Mouse (Mus musculus): ENCODE measurements around the gene Fgg. TPM values are rescaled to one million over a fixed set of nuclear protein-coding genes. Genes with fewer than 3 reads are reported as not detected.

The Fgg gene
- polyA plus RNA-seq, 1 experiment from 2014 or later: not detected

GRCm38 (mm10) chr3:83013951-83014350, 6.4 kb downstream of the Fgg start:
- Histone ChIP-seq H3K36me3 (ENCODE audit: control insufficient read depth, insufficient read depth, low read length) (no peaks in the 10 kb centered on the region), H3K4me2 (ENCODE audit: low read length) (no peak overlapping the region), H3K4me1 (ENCODE audit: control insufficient read depth, insufficient read depth, low read depth, low read length) (no peaks in the 10 kb centered on the region), H3K27ac (ENCODE audit: low read depth, low read length) (no peak overlapping the region), H3K9ac (ENCODE audit: low read depth, low read length) (no peak overlapping the region), H3K4me3 (ENCODE audit: low read length) (no peak overlapping the region), H3K27me3 (replicated peaks; ENCODE audit: control insufficient read depth, insufficient read depth, low read length) (no peaks in the 10 kb centered on the region), H3K9me3 (ENCODE audit: control insufficient read depth, low read length) (no peaks in the 10 kb centered on the region)
- 88% methylated on average over 10 of the region's 10 CpGs for WGBS
- ATAC-seq: no peak

GRCm38 (mm10) chr3:83016236-83016635, 8.7 kb downstream of the Fgg start:
- Histone ChIP-seq H3K9ac (ENCODE audit: low read depth, low read length) (no peak overlapping the region), H3K27ac (ENCODE audit: low read depth, low read length) (no peak overlapping the region), H3K4me2 (ENCODE audit: low read length) (no peak overlapping the region), H3K9me3 (ENCODE audit: control insufficient read depth, low read length) (no peaks in the 10 kb centered on the region), H3K4me3 (ENCODE audit: low read length) (no peak overlapping the region), H3K4me1 (ENCODE audit: control insufficient read depth, insufficient read depth, low read depth, low read length) (no peaks in the 10 kb centered on the region), H3K36me3 (ENCODE audit: control insufficient read depth, insufficient read depth, low read length) (no peaks in the 10 kb centered on the region), H3K27me3 (replicated peaks; ENCODE audit: control insufficient read depth, insufficient read depth, low read length) (no peaks in the 10 kb centered on the region)
- no peak for ATAC-seq
- 84% methylated on average over 1 of the region's 1 CpGs for WGBS

GRCm38 (mm10) chr3:83020387-83020786, 12.9 kb downstream of the Fgg start:
- H3K27ac ChIP-seq (ENCODE audit: low read depth, low read length): no peak overlapping the region
- H3K9ac ChIP-seq (ENCODE audit: low read depth, low read length): no peak overlapping the region
- no peaks in the 10 kb centered on the region for H3K36me3 ChIP-seq (ENCODE audit: control insufficient read depth, insufficient read depth, low read length)
- ATAC-seq: no peak
- no peak overlapping the region for H3K4me3 ChIP-seq (ENCODE audit: low read length)
- no peaks in the 10 kb centered on the region for H3K9me3 ChIP-seq (ENCODE audit: control insufficient read depth, low read length)
- H3K4me1 ChIP-seq (ENCODE audit: control insufficient read depth, insufficient read depth, low read depth, low read length): no peaks in the 10 kb centered on the region
- H3K27me3 ChIP-seq (replicated peaks; ENCODE audit: control insufficient read depth, insufficient read depth, low read length): no peaks in the 10 kb centered on the region
- H3K4me2 ChIP-seq (ENCODE audit: low read length): no peak overlapping the region
- WGBS: 85% methylated on average over 2 of the region's 2 CpGs

- WGBS: 92% methylated on average over 5 of the region's 5 CpGs
- no peaks in the 10 kb centered on the region for H3K9me3 ChIP-seq (ENCODE audit: control insufficient read depth, low read length)
- no peak overlapping the region for H3K4me3 ChIP-seq (ENCODE audit: low read length)
- ATAC-seq: no peak
- H3K9ac ChIP-seq (ENCODE audit: low read depth, low read length): no peak overlapping the region
- no peak overlapping the region for H3K27ac ChIP-seq (ENCODE audit: low read depth, low read length)
- no peak overlapping the region for H3K4me2 ChIP-seq (ENCODE audit: low read length)
- H3K27me3 ChIP-seq (replicated peaks; ENCODE audit: control insufficient read depth, insufficient read depth, low read length): no peaks in the 10 kb centered on the region
- H3K36me3 ChIP-seq (ENCODE audit: control insufficient read depth, insufficient read depth, low read length): no peaks in the 10 kb centered on the region
- H3K4me1 ChIP-seq (ENCODE audit: control insufficient read depth, insufficient read depth, low read depth, low read length): no peaks in the 10 kb centered on the region
Measured at GRCm38 (mm10) chr3:83021176-83021575, 13.7 kb downstream of the Fgg start.

- H3K36me3 ChIP-seq (ENCODE audit: control insufficient read depth, insufficient read depth, low read length): no peaks in the 10 kb centered on the region
- WGBS: 65% methylated on average over 6 of the region's 6 CpGs
- H3K4me2 ChIP-seq (ENCODE audit: low read length): no peak overlapping the region
- no peaks in the 10 kb centered on the region for H3K9me3 ChIP-seq (ENCODE audit: control insufficient read depth, low read length)
- H3K4me3 ChIP-seq (ENCODE audit: low read length): no peak overlapping the region
- H3K4me1 ChIP-seq (ENCODE audit: control insufficient read depth, insufficient read depth, low read depth, low read length): no peaks in the 10 kb centered on the region
- no peak overlapping the region for H3K9ac ChIP-seq (ENCODE audit: low read depth, low read length)
- H3K27me3 ChIP-seq (replicated peaks; ENCODE audit: control insufficient read depth, insufficient read depth, low read length): no peaks in the 10 kb centered on the region
- H3K27ac ChIP-seq (ENCODE audit: low read depth, low read length): no peak overlapping the region
- ATAC-seq: no peak
Measured at GRCm38 (mm10) chr3:83025036-83025435, 17.5 kb downstream of the Fgg start.

GRCm38 (mm10) chr3:83025475-83026301, 18.2 kb downstream of the Fgg start, which contains the start of gene Fga:
Fga (plus strand) TSS chr3:83026076.
- H3K36me3 ChIP-seq (ENCODE audit: control insufficient read depth, insufficient read depth, low read length): no peaks in the 10 kb centered on the region
- H3K27ac ChIP-seq (ENCODE audit: low read depth, low read length): no peak within 1 kb of the TSS
- no peak within 1 kb of the TSS for H3K4me2 ChIP-seq (ENCODE audit: low read length)
- H3K4me1 ChIP-seq (ENCODE audit: control insufficient read depth, insufficient read depth, low read depth, low read length): no peaks in the 10 kb centered on the region
- no peaks in the 10 kb centered on the region for H3K27me3 ChIP-seq (replicated peaks; ENCODE audit: control insufficient read depth, insufficient read depth, low read length)
- H3K9me3 ChIP-seq (ENCODE audit: control insufficient read depth, low read length): no peaks in the 10 kb centered on the region
- 84% methylated on average over 9 of the region's 9 CpGs for WGBS
- no peak within 1 kb of the TSS for H3K9ac ChIP-seq (ENCODE audit: low read depth, low read length)
- no peak within 1 kb of the TSS for H3K4me3 ChIP-seq (ENCODE audit: low read length)
- ATAC-seq: no peak

- Histone ChIP-seq H3K27ac (ENCODE audit: low read depth, low read length) (no peak overlapping the region), H3K4me2 (ENCODE audit: low read length) (no peak overlapping the region), H3K4me3 (ENCODE audit: low read length) (no peak overlapping the region), H3K36me3 (ENCODE audit: control insufficient read depth, insufficient read depth, low read length) (no peaks in the 10 kb centered on the region), H3K4me1 (ENCODE audit: control insufficient read depth, insufficient read depth, low read depth, low read length) (no peaks in the 10 kb centered on the region), H3K9me3 (ENCODE audit: control insufficient read depth, low read length) (no peaks in the 10 kb centered on the region), H3K27me3 (replicated peaks; ENCODE audit: control insufficient read depth, insufficient read depth, low read length) (no peaks in the 10 kb centered on the region), H3K9ac (ENCODE audit: low read depth, low read length) (no peak overlapping the region)
- WGBS: 83% methylated on average over 9 of the region's 9 CpGs
- ATAC-seq: no peak
Measured at GRCm38 (mm10) chr3:83027546-83028251, 20.2 kb downstream of the Fgg start.

GRCm38 (mm10) chr3:83030331-83030730, 22.8 kb downstream of the Fgg start:
- Histone ChIP-seq H3K4me3 (ENCODE audit: low read length) (no peak overlapping the region), H3K4me2 (ENCODE audit: low read length) (no peak overlapping the region), H3K9me3 (ENCODE audit: control insufficient read depth, low read length) (no peaks in the 10 kb centered on the region), H3K4me1 (ENCODE audit: control insufficient read depth, insufficient read depth, low read depth, low read length) (no peaks in the 10 kb centered on the region), H3K27me3 (replicated peaks; ENCODE audit: control insufficient read depth, insufficient read depth, low read length) (no peaks in the 10 kb centered on the region), H3K27ac (ENCODE audit: low read depth, low read length) (no peak overlapping the region), H3K36me3 (ENCODE audit: control insufficient read depth, insufficient read depth, low read length) (no peaks in the 10 kb centered on the region), H3K9ac (ENCODE audit: low read depth, low read length) (no peak overlapping the region)
- ATAC-seq: no peak
- 86% methylated on average over 4 of the region's 4 CpGs for WGBS

- Histone ChIP-seq H3K27ac (ENCODE audit: low read depth, low read length) (no peak overlapping the region), H3K4me1 (ENCODE audit: control insufficient read depth, insufficient read depth, low read depth, low read length) (no peaks in the 10 kb centered on the region), H3K9ac (ENCODE audit: low read depth, low read length) (0 out of 2 replicates have a peak overlapping the region, but pooled peaks have one; percentile 31), H3K9me3 (ENCODE audit: control insufficient read depth, low read length) (no peaks in the 10 kb centered on the region), H3K4me3 (ENCODE audit: low read length) (no peak overlapping the region), H3K36me3 (ENCODE audit: control insufficient read depth, insufficient read depth, low read length) (no peaks in the 10 kb centered on the region), H3K27me3 (replicated peaks; ENCODE audit: control insufficient read depth, insufficient read depth, low read length) (no peaks in the 10 kb centered on the region), H3K4me2 (ENCODE audit: low read length) (peak overlapping the region; percentile 44)
- WGBS: 50% methylated on average over 13 of the region's 13 CpGs
- ATAC-seq: no peak
Measured at GRCm38 (mm10) chr3:83032746-83033308, 25.3 kb downstream of the Fgg start.
